Mouse (Mus musculus) midbrain, embryonic 14.5 days (tissue): ENCODE measurements around the gene Hist1h1d. TPM values are rescaled to one million over a fixed set of nuclear protein-coding genes. Genes with fewer than 3 reads are reported as not detected.
"Not testable (repeated sequence)": the region's sequence is repeated elsewhere in the genome, so short reads cannot be mapped to it uniquely, and the experiment has no call there.

ENCODE experiments used
- ATAC-seq: fragments of 200-750 bp; cut with Nextera tagmentation; 2 replicates; pipeline ENCODE4 v1.8.0; 2017; ENCODE audit warnings: moderate number of reproducible peaks, moderate library complexity; ENCODE audit not compliant: low FRiP score, low TSS enrichment
- DNase-seq: peaks from one replicate; pipeline ENCODE4 v3.0.0-alpha.2; 2015
- H3K27ac ChIP-seq: fragments of 300-500 bp; sonication (generic); replicated peaks from 2 replicates; pipeline ENCODE4 v1.5.1; 2014; ENCODE audit warnings: mild to moderate bottlenecking, low read depth, low read length, moderate library complexity
- H3K27me3 ChIP-seq: fragments of 300-500 bp; sonication (generic); 2 replicates; pipeline ENCODE4 v1.6.1; 2014; ENCODE audit warnings: low read length, control low read depth, mixed read lengths; ENCODE audit not compliant: control insufficient read depth, insufficient read depth
- H3K36me3 ChIP-seq: fragments of 300-500 bp; sonication (generic); 2 replicates; pipeline ENCODE4 v1.6.1; 2014; ENCODE audit warnings: low read length, control low read depth; ENCODE audit not compliant: control insufficient read depth, insufficient read depth
- H3K4me1 ChIP-seq: fragments of 300-500 bp; sonication (generic); 2 replicates; pipeline ENCODE4 v1.6.1; 2014; ENCODE audit warnings: mild to moderate bottlenecking, antibody characterized with exemption, low read length, control low read depth; ENCODE audit not compliant: control insufficient read depth, insufficient read depth
- H3K4me2 ChIP-seq: fragments of 300-500 bp; sonication (generic); 2 replicates; pipeline ENCODE4 v1.6.1; 2014; ENCODE audit warnings: mild to moderate bottlenecking, low read length, moderate library complexity
- H3K4me3 ChIP-seq: fragments of 300-500 bp; sonication (generic); replicated peaks from 2 replicates; pipeline ENCODE4 v1.5.1; 2014; ENCODE audit warnings: low read depth, low read length
- H3K9ac ChIP-seq: fragments of 300-500 bp; sonication (generic); replicated peaks from 2 replicates; pipeline ENCODE4 v1.6.1; 2014; ENCODE audit warnings: mild to moderate bottlenecking, low read length, moderate library complexity
- H3K9me3 ChIP-seq: fragments of 300-500 bp; sonication (generic); 2 replicates; pipeline ENCODE4 v1.6.1; 2016; ENCODE audit warnings: low read length, control low read depth, mixed read lengths; ENCODE audit not compliant: control insufficient read depth
- WGBS: fragments of 180-500 bp; shearing (Covaris S2); extraction: QIAGEN DNeasy Blood & Tissue Kit; methylation state at CpG from one replicate; pipeline ENCODE4 v1.1.7; 2014; 5-methylcytosine and 5-hydroxymethylcytosine counted together
- polyA plus RNA-seq: library from polyadenylated mRNA; unstranded; fragments of >200 nt; fragmentation: Nextera tagmentation; extraction: Ambion mirVana; gene quantifications from 2 replicates; pipeline ENCODE4 v1.2.1, GENCODE M21; 2014

Hist1h1d gene
- polyA plus RNA-seq, 1 experiment from 2014 or later = 0.18 TPM

DNA sequence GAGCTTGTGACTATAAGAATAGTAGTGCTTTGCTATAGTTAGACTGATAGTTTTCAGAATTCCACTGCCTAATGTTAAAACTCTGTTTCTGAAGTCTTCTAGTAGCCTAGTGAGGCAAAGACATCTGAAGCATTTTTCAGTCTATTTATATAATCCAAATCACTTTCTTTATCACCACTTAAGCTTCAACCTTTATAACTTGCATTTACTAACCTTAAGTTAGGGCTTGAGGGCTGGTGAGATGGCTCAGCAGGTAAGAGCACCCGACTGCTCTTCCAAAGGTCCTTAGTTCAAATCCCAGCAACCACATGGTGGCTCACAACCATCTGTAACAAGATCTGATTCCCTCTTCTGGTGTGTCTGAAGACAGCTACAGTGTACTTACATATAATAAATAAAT lies 13.2 kb upstream of the Hist1h1d start:
- H3K4me1 ChIP-seq, H3K9me3 ChIP-seq, DNase-seq, H3K27ac ChIP-seq, H3K4me3 ChIP-seq, H3K36me3 ChIP-seq, H3K9ac ChIP-seq, H3K27me3 ChIP-seq, ATAC-seq, H3K4me2 ChIP-seq: not testable (repeated sequence)
- 79% methylated on average over 1 of the region's 1 CpGs for WGBS

DNA sequence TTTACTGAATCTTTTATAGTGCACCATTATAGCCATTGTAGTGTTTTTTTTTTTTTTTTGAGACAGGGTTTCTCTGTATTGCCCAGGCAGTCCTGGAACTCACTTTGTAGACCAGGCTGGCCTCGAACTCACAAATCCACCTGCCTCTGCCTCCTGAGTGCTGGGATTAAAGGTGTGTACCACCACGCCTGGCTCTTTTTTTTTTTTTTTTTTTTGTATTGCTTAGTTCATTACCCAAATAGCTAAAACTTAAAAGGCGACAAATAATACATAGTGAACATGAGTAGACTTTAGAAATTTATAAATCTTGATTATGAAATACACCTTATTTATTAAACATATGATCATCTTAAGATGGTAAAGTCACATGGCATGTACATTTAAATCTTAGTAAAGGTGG lies 11.6 kb upstream of the Hist1h1d start:
- Histone ChIP-seq H3K27ac (no peak overlapping the region), H3K9me3 (no peaks in the 10 kb centered on the region), H3K4me2 (no peak overlapping the region), H3K27me3 (no peaks in the 10 kb centered on the region), H3K36me3 (no peaks in the 10 kb centered on the region), H3K4me1 (0 out of 2 replicates have a peak, but pooled peaks cover 7% of the 10 kb centered on the region), H3K9ac (no peak overlapping the region), H3K4me3 (no peak overlapping the region)
- WGBS = 87% methylated on average over 3 of the region's 3 CpGs
- ATAC-seq (no peak), DNase-seq (no peak)

DNA sequence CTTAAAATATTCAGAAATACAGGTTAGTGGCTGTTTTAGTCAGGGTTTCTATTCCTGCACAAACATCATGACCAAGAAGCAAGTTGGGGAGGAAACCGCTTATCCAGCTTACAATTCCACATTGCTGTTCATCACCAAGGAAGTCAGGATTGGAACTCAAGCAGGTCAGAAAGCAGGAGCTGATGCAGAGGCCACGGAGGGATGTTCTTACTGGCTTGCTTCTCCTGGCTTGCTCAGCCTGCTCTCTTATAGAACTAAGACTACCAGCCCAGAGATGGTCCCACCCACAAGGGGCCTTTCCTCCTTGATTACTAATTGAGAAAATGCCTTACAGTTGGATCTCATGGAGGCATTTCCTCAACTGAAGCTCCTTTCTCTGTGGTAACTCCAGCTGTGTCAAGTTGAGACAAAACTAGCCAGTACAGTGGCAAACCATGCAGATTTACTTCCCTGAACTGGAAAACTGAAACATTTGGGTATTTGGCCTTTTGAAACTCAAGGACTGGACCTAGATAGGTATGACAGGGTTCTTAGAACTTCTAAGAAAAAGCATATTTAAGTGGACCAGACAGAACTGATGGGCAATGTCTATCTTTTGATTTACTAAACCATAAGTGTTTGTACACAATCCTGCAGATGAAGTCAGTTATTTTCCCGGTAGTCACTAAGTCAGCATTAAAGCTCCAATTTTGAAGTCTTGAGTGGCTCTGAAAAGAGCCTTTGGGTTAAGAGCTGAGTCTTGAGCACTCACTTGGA lies 10.7 kb upstream of the Hist1h1d start:
- not testable (repeated sequence) for H3K4me1 ChIP-seq, H3K27me3 ChIP-seq, H3K9me3 ChIP-seq, DNase-seq, ATAC-seq, H3K36me3 ChIP-seq
- Histone ChIP-seq H3K4me2 (peak overlapping the region; percentile 85), H3K27ac (0 out of 2 replicates have a peak overlapping the region, but pooled peaks have one; percentile 70), H3K4me3 (peak overlapping the region; percentile 39), H3K9ac (peak overlapping the region; percentile 27; the same call in 1 of the 2 replicates)
- 2% methylated on average over 3 of the region's 3 CpGs for WGBS

DNA sequence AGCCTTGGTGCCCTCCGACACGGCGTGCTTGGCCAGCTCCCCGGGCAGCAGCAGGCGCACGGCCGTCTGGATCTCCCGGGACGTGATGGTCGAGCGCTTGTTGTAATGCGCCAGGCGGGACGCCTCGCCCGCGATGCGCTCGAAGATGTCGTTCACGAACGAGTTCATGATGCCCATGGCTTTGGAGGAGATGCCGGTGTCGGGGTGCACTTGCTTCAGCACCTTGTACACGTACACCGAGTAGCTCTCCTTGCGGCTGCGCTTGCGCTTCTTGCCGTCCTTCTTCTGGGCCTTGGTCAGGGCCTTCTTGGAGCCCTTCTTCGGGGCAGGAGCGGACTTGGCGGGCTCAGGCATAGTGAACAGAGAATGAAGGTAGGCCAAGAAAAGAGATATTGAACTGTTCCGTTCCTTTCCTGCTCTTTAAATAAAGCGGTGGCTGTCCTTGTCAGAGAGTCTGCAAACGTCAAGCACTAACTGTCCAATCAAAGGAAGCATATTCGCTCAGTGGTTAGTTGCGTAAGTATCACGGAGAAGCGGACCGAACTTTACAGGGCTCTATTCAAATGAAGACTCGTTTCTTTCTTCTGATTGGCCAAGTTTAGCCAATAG lies 10.0 kb upstream of the Hist1h1d start, which contains the start of gene Hist1h2bh:
Gene Hist1h2bh (minus strand): TSS at position 394 of the 609 bp plus-strand sequence.
- peak; percentile 87 for ATAC-seq
- H3K4me2 ChIP-seq = peak within 1 kb of the TSS; percentile 85
- H3K36me3 ChIP-seq, H3K9me3 ChIP-seq, H3K4me1 ChIP-seq, H3K27me3 ChIP-seq: not testable (repeated sequence)
- DNase-seq = peak; percentile 87
- peak within 1 kb of the TSS; percentile 34; the same call in 1 of the 2 replicates for H3K9ac ChIP-seq
- 0% methylated on average over 34 of the region's 42 CpGs for WGBS
- peak within 1 kb of the TSS; percentile 76 for H3K27ac ChIP-seq
- H3K4me3 ChIP-seq = peak within 1 kb of the TSS; percentile 45

DNA sequence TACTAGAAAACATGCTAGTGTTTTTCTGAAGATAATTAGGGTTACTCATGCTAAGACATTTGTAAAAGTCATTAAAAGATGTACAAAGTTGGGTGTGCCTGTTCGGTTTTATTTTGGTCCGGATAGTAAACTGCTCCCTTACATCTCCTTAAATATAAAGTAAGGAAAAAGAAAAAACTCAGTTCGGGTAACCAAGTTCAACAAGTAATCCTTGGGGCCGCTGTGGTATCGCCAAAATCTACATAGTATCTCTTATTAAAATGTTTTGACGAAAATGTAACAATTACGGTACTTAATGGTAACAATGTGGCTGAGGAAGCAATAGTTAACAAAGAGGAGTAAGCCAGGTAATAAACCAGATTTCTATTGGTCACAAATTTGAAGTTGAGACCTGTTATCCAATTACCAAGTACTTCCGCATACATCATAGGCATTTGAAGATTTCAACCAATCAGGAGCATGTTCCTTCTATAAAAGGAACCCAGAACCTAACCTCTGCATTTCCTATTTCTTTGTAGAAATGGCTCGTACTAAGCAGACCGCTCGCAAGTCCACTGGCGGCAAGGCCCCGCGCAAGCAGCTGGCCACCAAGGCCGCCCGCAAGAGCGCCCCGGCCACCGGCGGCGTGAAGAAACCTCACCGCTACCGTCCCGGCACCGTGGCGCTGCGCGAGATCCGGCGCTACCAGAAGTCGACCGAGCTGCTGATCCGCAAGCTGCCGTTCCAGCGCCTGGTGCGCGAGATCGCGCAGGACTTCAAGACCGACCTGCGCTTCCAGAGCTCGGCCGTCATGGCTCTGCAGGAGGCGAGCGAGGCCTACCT lies 8.9 kb upstream of the Hist1h1d start, which contains the start of gene Hist1h3f:
Gene Hist1h3f (plus strand): TSS at position 88 of the 822 bp plus-strand sequence.
- WGBS = under 1% methylated on average over 31 of the region's 45 CpGs
- H3K4me1 ChIP-seq = no peaks in the 10 kb centered on the region
- H3K4me2 ChIP-seq = peak within 1 kb of the TSS; percentile 85
- H3K27me3 ChIP-seq = no peaks in the 10 kb centered on the region
- H3K9me3 ChIP-seq = no peaks in the 10 kb centered on the region
- peak within 1 kb of the TSS; percentile 45 for H3K4me3 ChIP-seq
- no peaks in the 10 kb centered on the region for H3K36me3 ChIP-seq
- ATAC-seq (peak; percentile 97), DNase-seq (peak; percentile 96)
- H3K9ac ChIP-seq = peak within 1 kb of the TSS; percentile 53; the same call in 1 of the 2 replicates
- peak within 1 kb of the TSS; percentile 88 for H3K27ac ChIP-seq

DNA sequence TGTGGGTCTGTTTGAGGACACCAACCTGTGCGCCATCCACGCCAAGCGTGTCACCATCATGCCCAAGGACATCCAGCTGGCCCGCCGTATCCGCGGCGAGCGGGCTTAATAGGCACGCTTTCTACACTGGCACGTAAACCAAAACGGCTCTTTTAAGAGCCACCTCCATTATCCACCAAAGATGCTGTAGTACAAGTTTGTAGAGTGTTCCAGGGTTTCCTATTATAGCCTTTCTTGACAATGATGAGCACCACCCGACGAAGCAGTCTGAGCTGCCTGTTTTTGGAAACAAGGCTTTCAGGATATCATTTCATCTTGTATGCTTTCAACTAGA lies 8.3 kb upstream of the Hist1h1d start:
- H3K27me3 ChIP-seq, DNase-seq, H3K9ac ChIP-seq, H3K36me3 ChIP-seq, H3K4me1 ChIP-seq, H3K9me3 ChIP-seq, ATAC-seq: not testable (repeated sequence)
- Histone ChIP-seq H3K4me2 (peak overlapping the region; percentile 85), H3K4me3 (peak overlapping the region; percentile 45), H3K27ac (peak overlapping the region; percentile 88)
- 1% methylated on average over 11 of the region's 14 CpGs for WGBS

DNA sequence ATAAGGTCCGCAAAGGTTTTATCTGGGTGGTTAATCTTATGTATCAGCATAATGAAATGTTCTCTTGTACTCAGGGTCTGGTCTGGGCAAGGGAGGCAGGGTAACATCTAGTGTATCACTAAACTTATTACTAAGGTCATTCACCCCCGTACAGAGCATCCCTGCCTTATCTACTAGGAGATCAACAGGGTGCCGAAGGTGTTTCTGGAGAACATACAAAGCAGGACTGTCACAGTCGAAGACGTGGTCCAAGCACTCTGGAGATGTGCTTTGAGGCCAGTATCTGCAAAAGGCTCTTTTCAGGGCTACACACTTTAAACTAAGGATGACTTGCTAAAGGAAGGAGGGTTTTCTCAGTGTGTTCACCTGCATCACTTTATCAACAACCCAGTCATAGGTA lies 6.4 kb upstream of the Hist1h1d start:
- ATAC-seq (no peak), DNase-seq (no peak)
- no peak overlapping the region for H3K4me2 ChIP-seq
- peaks cover 7% of the 10 kb centered on the region for H3K4me1 ChIP-seq
- H3K36me3 ChIP-seq = no peaks in the 10 kb centered on the region
- H3K9ac ChIP-seq = no peak overlapping the region
- no peaks in the 10 kb centered on the region for H3K9me3 ChIP-seq
- no peak overlapping the region for H3K4me3 ChIP-seq
- no peak overlapping the region for H3K27ac ChIP-seq
- H3K27me3 ChIP-seq = no peaks in the 10 kb centered on the region
- 79% methylated on average over 5 of the region's 5 CpGs for WGBS

DNA sequence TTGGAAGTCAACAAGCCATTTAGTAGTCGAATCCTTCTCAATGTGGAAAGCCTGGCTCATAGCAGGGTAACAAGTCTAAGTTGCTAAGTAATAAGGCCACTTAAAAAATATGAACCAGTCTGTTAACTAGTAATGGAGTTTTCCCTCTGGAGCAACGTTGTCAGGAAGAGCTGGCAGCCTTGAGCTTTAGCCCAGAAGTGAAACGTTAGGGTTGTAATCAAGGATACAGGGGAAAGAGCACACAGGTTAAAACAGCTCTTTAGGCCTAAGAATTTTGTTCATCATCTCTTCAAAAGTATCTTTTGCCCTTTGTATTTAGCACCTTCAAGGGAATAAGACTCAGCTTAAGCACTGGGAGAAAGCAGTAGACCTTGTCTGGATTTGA lies 2.3 kb upstream of the Hist1h1d start:
- peak overlapping the region; percentile 51 for H3K9ac ChIP-seq
- peak overlapping the region; percentile 83 for H3K27ac ChIP-seq
- no peaks in the 10 kb centered on the region for H3K9me3 ChIP-seq
- peaks cover 18% of the 10 kb centered on the region for H3K4me1 ChIP-seq
- WGBS = 7% methylated on average over 3 of the region's 3 CpGs
- ATAC-seq = no peak
- DNase-seq = no peak
- H3K27me3 ChIP-seq = no peaks in the 10 kb centered on the region
- H3K4me3 ChIP-seq = peak overlapping the region; percentile 36
- no peaks in the 10 kb centered on the region for H3K36me3 ChIP-seq
- peak overlapping the region; percentile 59 for H3K4me2 ChIP-seq
